Mouse (Mus musculus) brain, embryonic 14.5 days (tissue): ENCODE results near the gene Hnf1a.

Experiments used
- CTCF ChIP-seq: fragments of 200-500 bp; IDR thresholded peaks from 2 replicates; pipeline ENCODE4 v1.5.1; 2012; ENCODE audit warnings: inconsistent platforms, mild to moderate bottlenecking, moderate library complexity, borderline replicate concordance; ENCODE audit not compliant: insufficient read depth, insufficient read length; ENCODE audit errors: extremely low read depth
- POLR2A ChIP-seq: fragments of 200-500 bp; IDR thresholded peaks from 2 replicates; pipeline ENCODE4 v1.6.1; 2012; ENCODE audit warnings: mild to moderate bottlenecking, inconsistent platforms, borderline replicate concordance; ENCODE audit not compliant: poor library complexity, insufficient read depth, insufficient read length, severe bottlenecking; ENCODE audit errors: extremely low read depth

DNA sequence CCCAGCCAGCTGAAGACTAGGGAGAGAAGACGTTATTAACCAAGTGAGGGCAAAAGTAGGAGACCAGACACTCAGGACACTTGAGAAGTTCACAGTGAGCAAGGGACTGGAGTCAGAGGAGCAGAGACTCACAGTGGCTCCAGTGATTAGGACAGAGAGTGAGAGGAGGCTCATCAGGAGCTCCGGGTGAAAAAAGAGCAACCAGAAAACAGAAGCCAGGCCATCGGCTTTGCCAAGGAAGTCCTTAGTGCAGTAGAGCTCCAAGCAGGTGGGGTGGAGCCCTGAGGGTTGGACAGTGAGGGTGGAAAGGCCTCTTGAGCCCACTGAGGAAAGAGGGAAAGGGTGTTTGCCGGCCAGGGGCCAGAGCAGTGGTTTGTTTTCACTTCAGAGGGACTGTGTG lies 47.9 kb upstream of the Hnf1a start:
- no peak for TF ChIP-seq CTCF
- TF ChIP-seq POLR2A = no peak
